Mouse (Mus musculus): ENCODE data around the gene Rnf150.

DNA sequence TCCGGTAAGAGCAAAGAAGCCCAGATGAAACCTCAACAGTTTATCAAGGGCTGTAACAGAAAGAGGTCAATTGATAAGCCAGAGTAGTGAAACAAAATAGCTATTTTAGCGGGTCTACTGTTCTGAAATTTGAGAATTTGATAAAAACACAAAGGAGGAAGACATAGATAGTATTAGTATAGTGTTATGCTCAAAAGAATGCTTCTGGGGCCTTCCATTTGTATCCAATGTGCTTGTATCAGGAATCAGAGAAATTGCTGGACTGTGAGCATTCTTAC lies 3.9 kb upstream of the Rnf150 start:
- no peak for TF ChIP-seq POLR2A (IDR thresholded peaks at IDR 0.05; ENCODE audit: borderline replicate concordance, control insufficient read depth, low read depth, low read length)
- no peak for TF ChIP-seq CTCF (IDR thresholded peaks at IDR 0.05; ENCODE audit: control insufficient read depth, insufficient read depth, low read length)
